In genomic region chr4:56944286-56944685, GRCm38 (mm10) we compare ENCODE assay signal across 12 mouse cellular contexts. TPM values are rescaled to one million over a fixed set of nuclear protein-coding genes. Genes with fewer than 3 reads are reported as not detected.
DNase-seq lines count a peak whose midpoint lies in the region; ATAC-seq lines count a peak whose summit lies in the region.
"Had no signal": no experiment of that assay in that cellular context is flagged by ENCODE, and none has a peak within 500 bp of the region (broad histone marks: within the 10 kb centered on the region; RNA-seq: fewer than 3 reads in every experiment).

No protein-coding gene starts in this region.

- no peaks in the 10 kb centered on the region for H3K36me3 ChIP-seq in intestine, embryonic 15.5 days
- H3K36me3 ChIP-seq: limb, embryonic 15.5 days; neural tube, embryonic 12.5 days had no signal

- H3K4me1 ChIP-seq in intestine, embryonic 15.5 days (replicated peaks) = peaks cover 32% of the 10 kb centered on the region

- H3K27me3 ChIP-seq in intestine, embryonic 15.5 days (replicated peaks) = no peaks in the 10 kb centered on the region
- H3K27me3 ChIP-seq: forebrain, embryonic 13.5 days; limb, embryonic 15.5 days; neural tube, embryonic 12.5 days had no signal

- DNase-seq in adrenal gland, postnatal 14 days = peak; percentile 25
- DNase-seq in adrenal gland, adult 8-10 months = no peak
- peak; percentile 35 for DNase-seq in right cerebral cortex, adult 18-20 months
- DNase-seq in right cerebral cortex, postnatal 4 days = no peak
- no peak for DNase-seq in testis, postnatal 10 days (ENCODE audit: low spot score)
- DNase-seq in left cerebral cortex, postnatal 36 days (ENCODE audit: low spot score in 2 of 2) = no peak
- DNase-seq: cerebellum, adult 11-12 months had no signal

- peak overlapping the region; percentile 22 for H3K4me2 ChIP-seq in intestine, embryonic 15.5 days (replicated peaks)
- H3K4me2 ChIP-seq: forebrain, embryonic 13.5 days; limb, embryonic 15.5 days; neural tube, embryonic 12.5 days had no signal

- WGBS in intestine, embryonic 15.5 days = 40% methylated on average over 4 of the region's 4 CpGs

- H3K27ac ChIP-seq in intestine, embryonic 15.5 days = no peak overlapping the region
- H3K27ac ChIP-seq: forebrain, embryonic 13.5 days; limb, embryonic 15.5 days; neural tube, embryonic 12.5 days had no signal

- ATAC-seq in intestine, embryonic 15.5 days = no peak
- no peak for ATAC-seq in frontal cortex, adult (ENCODE audit: low TSS enrichment)
- ATAC-seq: forebrain, embryonic 13.5 days had no signal

- H3K4me3 ChIP-seq in intestine, embryonic 15.5 days (replicated peaks) = no peak overlapping the region
- H3K4me3 ChIP-seq: forebrain, embryonic 13.5 days; limb, embryonic 15.5 days; neural tube, embryonic 12.5 days had no signal

- H3K9me3 ChIP-seq in intestine, embryonic 15.5 days = no peaks in the 10 kb centered on the region
- H3K9me3 ChIP-seq: forebrain, embryonic 13.5 days; limb, embryonic 15.5 days; neural tube, embryonic 12.5 days had no signal

- H3K9ac ChIP-seq in intestine, embryonic 15.5 days = no peak overlapping the region
- H3K9ac ChIP-seq: forebrain, embryonic 13.5 days; limb, embryonic 15.5 days; neural tube, embryonic 12.5 days had no signal

- intact Hi-C loops in left cerebral cortex, postnatal 36 days (cut with DNase I) = no loop called here

RNA-seq across cellular contexts. Expression of gene Tmem245, which starts 3.0 kb away (rescaled TPM):
- 36.5 and 37.0 TPM in 2 replicates for total RNA-seq in adrenal gland, postnatal 14 days (2021)
- total RNA-seq in adrenal gland, adult 8-10 months (2022) = 10 to 100 TPM; 55.1 to 69.7 (median 57.5) TPM
- 9.9 and 11.0 TPM in 2 replicates for polyA plus RNA-seq in intestine, embryonic 15.5 days (2015; fragmentation: Nextera tagmentation; extraction: Ambion mirVana)
- 10 to 100 TPM; 39.5 to 42.0 TPM for total RNA-seq in left cerebral cortex, postnatal 36 days (2021)

RNA-seq across cellular contexts. Expression of gene Frrs1l, which starts 45.9 kb away (rescaled TPM):
- 0.41 and 0.71 TPM in 2 replicates for total RNA-seq in adrenal gland, postnatal 14 days (2021)
- total RNA-seq in adrenal gland, adult 8-10 months (2022) = 1 to 10 TPM; 1.0 to 1.6 (median 1.2) TPM
- 0.78 and 0.92 TPM in 2 replicates for polyA plus RNA-seq in intestine, embryonic 15.5 days (2015; fragmentation: Nextera tagmentation; extraction: Ambion mirVana)
- total RNA-seq in left cerebral cortex, postnatal 36 days (2021) = 100 to 1,000 TPM; 194 to 206 TPM

Comparison
In these comparisons a context has a peak if more than half of its experiments do, and no peak if none do; other contexts are left out.
1. DNase-seq: peak in adrenal gland, postnatal 14 days (single experiment) and right cerebral cortex, adult 18-20 months (single experiment); none in adrenal gland, adult 8-10 months (single experiment), right cerebral cortex, postnatal 4 days (single experiment), testis, postnatal 10 days (single experiment) and left cerebral cortex, postnatal 36 days (0 of 2).
2. RNA of gene Frrs1l, which starts 45.9 kb away (total RNA-seq): 194 to 206 TPM in left cerebral cortex, postnatal 36 days; 1.0 to 1.6 TPM in adrenal gland, adult 8-10 months and 0.41 to 0.71 TPM in adrenal gland, postnatal 14 days; every median in the first group is over 10 times any median in the second.